Mouse (Mus musculus): Measurements from ENCODE around the gene Mxd1. TPM values are rescaled to one million over a fixed set of nuclear protein-coding genes. Genes with fewer than 3 reads are reported as not detected.

Mxd1 gene
- polyA plus RNA-seq, 1 experiment from 2014 or later, result 17.2 TPM

- Histone ChIP-seq H3K27me3 (no peaks in the 10 kb centered on the region), H3K4me3 (replicated peaks) (no peak overlapping the region), H3K9me3 (no peaks in the 10 kb centered on the region), H3K4me2 (no peak overlapping the region), H3K9ac (replicated peaks) (no peak overlapping the region), H3K36me3 (peaks cover 27% of the 10 kb centered on the region), H3K4me1 (replicated peaks) (no peaks in the 10 kb centered on the region), H3K27ac (no peak overlapping the region)
- WGBS, result 77% methylated on average over 4 of the region's 4 CpGs
- ATAC-seq (ENCODE audit: insufficient number of reproducible peaks, insufficient read depth, low FRiP score, low TSS enrichment, low read depth), result no peak
Observed at GRCm38 (mm10) chr6:86645551-86645950, 23.4 kb downstream of the Mxd1 start.

- no peaks in the 10 kb centered on the region for H3K4me1 ChIP-seq (replicated peaks)
- no peak overlapping the region for H3K9ac ChIP-seq (replicated peaks)
- H3K36me3 ChIP-seq, result peaks cover 20% of the 10 kb centered on the region
- WGBS, result 78% methylated on average over 3 of the region's 3 CpGs
- H3K27ac ChIP-seq, result no peak overlapping the region
- no peak overlapping the region for H3K4me3 ChIP-seq (replicated peaks)
- no peak overlapping the region for H3K4me2 ChIP-seq
- no peak for ATAC-seq (ENCODE audit: insufficient number of reproducible peaks, insufficient read depth, low FRiP score, low TSS enrichment, low read depth)
- no peaks in the 10 kb centered on the region for H3K27me3 ChIP-seq
- H3K9me3 ChIP-seq, result no peaks in the 10 kb centered on the region
Observed at GRCm38 (mm10) chr6:86644775-86645400, 24.1 kb downstream of the Mxd1 start.

- Histone ChIP-seq H3K27ac (no peak overlapping the region), H3K4me2 (no peak overlapping the region)
- no peak for ATAC-seq (ENCODE audit: insufficient number of reproducible peaks, insufficient read depth, low FRiP score, low TSS enrichment, low read depth)
Observed at GRCm38 (mm10) chr6:86641716-86642115, 27.2 kb downstream of the Mxd1 start.

GRCm38 (mm10) chr6:86640776-86641175 lies 28.2 kb downstream of the Mxd1 start:
- H3K4me3 ChIP-seq (replicated peaks), result no peak overlapping the region
- no peaks in the 10 kb centered on the region for H3K27me3 ChIP-seq
- no peaks in the 10 kb centered on the region for H3K9me3 ChIP-seq
- no peak overlapping the region for H3K9ac ChIP-seq (replicated peaks)
- no peak overlapping the region for H3K27ac ChIP-seq
- peaks cover 8% of the 10 kb centered on the region for H3K4me1 ChIP-seq (replicated peaks)
- no peak for ATAC-seq (ENCODE audit: insufficient number of reproducible peaks, insufficient read depth, low FRiP score, low TSS enrichment, low read depth)
- H3K4me2 ChIP-seq, result no peak overlapping the region
- WGBS, result 86% methylated on average over 8 of the region's 8 CpGs
- H3K36me3 ChIP-seq, result no peaks in the 10 kb centered on the region

More at GRCm38 (mm10) chr6:86641716-86642115, 27.2 kb downstream of the Mxd1 start:
- Histone ChIP-seq H3K4me3 (replicated peaks) (no peak overlapping the region), H3K9me3 (no peaks in the 10 kb centered on the region), H3K4me1 (replicated peaks) (peaks cover 8% of the 10 kb centered on the region), H3K36me3 (no peaks in the 10 kb centered on the region), H3K9ac (replicated peaks) (no peak overlapping the region), H3K27me3 (no peaks in the 10 kb centered on the region)
- WGBS, result 82% methylated on average over 8 of the region's 8 CpGs

- H3K9ac ChIP-seq (replicated peaks), result no peak overlapping the region
- no peak overlapping the region for H3K4me3 ChIP-seq (replicated peaks)
- 82% methylated on average over 3 of the region's 3 CpGs for WGBS
- H3K36me3 ChIP-seq, result no peaks in the 10 kb centered on the region
- no peak overlapping the region for H3K4me2 ChIP-seq
- no peak overlapping the region for H3K27ac ChIP-seq
- no peaks in the 10 kb centered on the region for H3K27me3 ChIP-seq
- no peaks in the 10 kb centered on the region for H3K9me3 ChIP-seq
- peaks cover 8% of the 10 kb centered on the region for H3K4me1 ChIP-seq (replicated peaks)
- ATAC-seq (ENCODE audit: insufficient number of reproducible peaks, insufficient read depth, low FRiP score, low TSS enrichment, low read depth), result no peak
Observed at GRCm38 (mm10) chr6:86640161-86640560, 28.8 kb downstream of the Mxd1 start.

- 83% methylated on average over 18 of the region's 18 CpGs for WGBS
- no peak; the same call in 1 of the 2 replicates for ATAC-seq (ENCODE audit: insufficient number of reproducible peaks, insufficient read depth, low FRiP score, low TSS enrichment, low read depth)
- Histone ChIP-seq H3K4me2 (no peak overlapping the region), H3K4me1 (replicated peaks) (peaks cover 8% of the 10 kb centered on the region), H3K27ac (no peak overlapping the region), H3K27me3 (no peaks in the 10 kb centered on the region; the same call in 1 of the 2 replicates), H3K4me3 (replicated peaks) (no peak overlapping the region), H3K36me3 (no peaks in the 10 kb centered on the region), H3K9me3 (no peaks in the 10 kb centered on the region), H3K9ac (replicated peaks) (no peak overlapping the region)
Observed at GRCm38 (mm10) chr6:86639180-86640160, 29.5 kb downstream of the Mxd1 start.

GRCm38 (mm10) chr6:86638434-86638833 lies 30.5 kb downstream of the Mxd1 start:
- Histone ChIP-seq H3K4me3 (replicated peaks) (no peak overlapping the region), H3K36me3 (no peaks in the 10 kb centered on the region), H3K4me1 (replicated peaks) (peaks cover 8% of the 10 kb centered on the region), H3K9me3 (no peaks in the 10 kb centered on the region), H3K27ac (no peak overlapping the region), H3K4me2 (no peak overlapping the region), H3K27me3 (peaks cover 6% of the 10 kb centered on the region), H3K9ac (replicated peaks) (no peak overlapping the region)
- no peak for ATAC-seq (ENCODE audit: insufficient number of reproducible peaks, insufficient read depth, low FRiP score, low TSS enrichment, low read depth)
- WGBS, result 15% methylated on average over 2 of the region's 2 CpGs

- Histone ChIP-seq H3K9ac (replicated peaks) (no peak overlapping the region), H3K4me3 (replicated peaks) (no peak overlapping the region), H3K9me3 (no peaks in the 10 kb centered on the region), H3K27me3 (peaks cover 7% of the 10 kb centered on the region), H3K36me3 (no peaks in the 10 kb centered on the region), H3K4me2 (no peak overlapping the region), H3K27ac (peak overlapping the region; percentile 50; the same call in 1 of the 2 replicates), H3K4me1 (replicated peaks) (peaks cover 8% of the 10 kb centered on the region)
- ATAC-seq (ENCODE audit: insufficient number of reproducible peaks, insufficient read depth, low FRiP score, low TSS enrichment, low read depth), result no peak
- 22% methylated on average over 2 of the region's 2 CpGs for WGBS
Observed at GRCm38 (mm10) chr6:86637860-86638259, 31.1 kb downstream of the Mxd1 start.

GRCm38 (mm10) chr6:86637171-86637835 lies 31.7 kb downstream of the Mxd1 start:
- no peak overlapping the region for H3K4me2 ChIP-seq
- no peaks in the 10 kb centered on the region for H3K36me3 ChIP-seq
- ATAC-seq (ENCODE audit: insufficient number of reproducible peaks, insufficient read depth, low FRiP score, low TSS enrichment, low read depth), result no peak
- peak overlapping the region; percentile 50; the same call in 1 of the 2 replicates for H3K27ac ChIP-seq
- H3K9me3 ChIP-seq, result no peaks in the 10 kb centered on the region
- peaks cover 7% of the 10 kb centered on the region for H3K27me3 ChIP-seq
- peaks cover 13% of the 10 kb centered on the region for H3K4me1 ChIP-seq (replicated peaks)
- no peak overlapping the region for H3K4me3 ChIP-seq (replicated peaks)
- WGBS, result 69% methylated on average over 4 of the region's 4 CpGs
- H3K9ac ChIP-seq (replicated peaks), result no peak overlapping the region

GRCm38 (mm10) chr6:86636495-86636894 lies 32.5 kb downstream of the Mxd1 start:
- H3K27me3 ChIP-seq, result peaks cover 8% of the 10 kb centered on the region
- WGBS, result 73% methylated on average over 2 of the region's 2 CpGs
- no peak overlapping the region for H3K27ac ChIP-seq
- H3K9ac ChIP-seq (replicated peaks), result no peak overlapping the region
- no peak overlapping the region for H3K4me2 ChIP-seq
- H3K4me3 ChIP-seq (replicated peaks), result no peak overlapping the region
- no peak for ATAC-seq (ENCODE audit: insufficient number of reproducible peaks, insufficient read depth, low FRiP score, low TSS enrichment, low read depth)
- peaks cover 13% of the 10 kb centered on the region for H3K4me1 ChIP-seq (replicated peaks)
- no peaks in the 10 kb centered on the region for H3K9me3 ChIP-seq
- no peaks in the 10 kb centered on the region for H3K36me3 ChIP-seq

GRCm38 (mm10) chr6:86630141-86630540 lies 38.8 kb downstream of the Mxd1 start:
- no peak overlapping the region for H3K4me3 ChIP-seq (replicated peaks)
- H3K4me1 ChIP-seq (replicated peaks), result peaks cover 14% of the 10 kb centered on the region
- 78% methylated on average over 3 of the region's 3 CpGs for WGBS
- H3K9ac ChIP-seq (replicated peaks), result no peak overlapping the region
- H3K27me3 ChIP-seq, result peaks cover 55% of the 10 kb centered on the region
- no peak for ATAC-seq (ENCODE audit: insufficient number of reproducible peaks, insufficient read depth, low FRiP score, low TSS enrichment, low read depth)
- no peaks in the 10 kb centered on the region for H3K9me3 ChIP-seq
- H3K27ac ChIP-seq, result no peak overlapping the region
- H3K36me3 ChIP-seq, result no peaks in the 10 kb centered on the region
- H3K4me2 ChIP-seq, result no peak overlapping the region
